Mouse (Mus musculus) midbrain, postnatal 0 days (tissue): ENCODE results near the gene Rln3. TPM values are rescaled to one million over a fixed set of nuclear protein-coding genes. Genes with fewer than 3 reads are reported as not detected.

Experiments used
- ATAC-seq: fragments of 200-750 bp; cut with Nextera tagmentation; 2 replicates; pipeline ENCODE4 v1.8.0; 2017; ENCODE audit warnings: moderate number of reproducible peaks, mild to moderate bottlenecking, moderate TSS enrichment, moderate library complexity; ENCODE audit not compliant: low FRiP score
- DNase-seq: peaks from one replicate; pipeline ENCODE4 v3.0.0-alpha.2; 2015; ENCODE audit warnings: low spot score
- H3K27ac ChIP-seq: fragments of 300-500 bp; sonication (generic); 2 replicates; pipeline ENCODE4 v1.5.1; 2014; ENCODE audit warnings: low read depth, mild to moderate bottlenecking, low read length, mixed read lengths
- H3K27me3 ChIP-seq: fragments of 300-500 bp; sonication (generic); 2 replicates; pipeline ENCODE4 v1.6.1; 2014; ENCODE audit warnings: low read length, control low read depth, mixed read lengths; ENCODE audit not compliant: insufficient read depth
- H3K36me3 ChIP-seq: fragments of 300-500 bp; sonication (generic); 2 replicates; pipeline ENCODE4 v1.6.1; 2014; ENCODE audit warnings: low read length, control low read depth, mixed read lengths; ENCODE audit not compliant: insufficient read depth
- H3K4me1 ChIP-seq: fragments of 300-500 bp; sonication (generic); 2 replicates; pipeline ENCODE4 v1.6.1; 2014; ENCODE audit warnings: mild to moderate bottlenecking, control low read depth, antibody characterized with exemption, low read length, mixed read lengths; ENCODE audit not compliant: insufficient read depth
- H3K4me2 ChIP-seq: fragments of 300-500 bp; sonication (generic); 2 replicates; pipeline ENCODE4 v1.6.1; 2014; ENCODE audit warnings: low read depth, mild to moderate bottlenecking, low read length, mixed read lengths; ENCODE audit not compliant: poor library complexity, severe bottlenecking
- H3K4me3 ChIP-seq: fragments of 300-500 bp; sonication (generic); 2 replicates; pipeline ENCODE4 v1.5.1; 2014; ENCODE audit warnings: low read depth, mild to moderate bottlenecking, low read length, moderate library complexity
- H3K9ac ChIP-seq: fragments of 300-500 bp; sonication (generic); replicated peaks from 2 replicates; pipeline ENCODE4 v1.6.1; 2014; ENCODE audit warnings: mild to moderate bottlenecking, low read length, moderate library complexity, mixed read lengths; ENCODE audit not compliant: poor library complexity, severe bottlenecking
- H3K9me3 ChIP-seq: fragments of 300-500 bp; sonication (generic); 2 replicates; pipeline ENCODE4 v1.6.1; 2016; ENCODE audit warnings: low read length, control low read depth
- CTCF ChIP-seq: IDR thresholded peaks from 2 replicates; pipeline ENCODE4 v1.5.1; 2016; ENCODE audit warnings: antibody characterized with exemption, mild to moderate bottlenecking
- WGBS: fragments of 180-500 bp; shearing (Covaris S2); extraction: QIAGEN DNeasy Blood & Tissue Kit; methylation state at CpG from one replicate; pipeline ENCODE4 v1.1.7; 2014; 5-methylcytosine and 5-hydroxymethylcytosine counted together
- polyA plus RNA-seq: library from polyadenylated mRNA; unstranded; fragments of >200 nt; fragmentation: Nextera tagmentation; extraction: Ambion mirVana; gene quantifications from 2 replicates; pipeline ENCODE4 v1.2.1, GENCODE M21; 2015
- total RNA-seq: library from RNA; depleted of rRNA; stranded (reverse); fragments of >200 nt; gene quantifications from 2 replicates; pipeline ENCODE4 v1.2.3, GENCODE M21; 2014

Rln3 gene
- total and polyA plus RNA-seq, 2 experiments from 2014 or later, result 1.3 to 2.7 TPM

- Histone ChIP-seq H3K27ac (no peak overlapping the region), H3K9me3 (no peaks in the 10 kb centered on the region), H3K9ac (no peak overlapping the region), H3K4me2 (no peak overlapping the region), H3K36me3 (peaks cover 83% of the 10 kb centered on the region), H3K4me3 (no peak overlapping the region), H3K4me1 (no peaks in the 10 kb centered on the region), H3K27me3 (no peaks in the 10 kb centered on the region)
- DNase-seq (peak; percentile 71), ATAC-seq (peak; percentile 52)
- peak; percentile 70 for TF ChIP-seq CTCF
- WGBS, result 20% methylated on average over 8 of the region's 8 CpGs
Observed at GRCm38 (mm10) chr8:84083829-84084241, 39.0 kb upstream of the Rln3 start.

- DNase-seq (no peak), ATAC-seq (no peak)
- 84% methylated on average over 5 of the region's 5 CpGs for WGBS
- H3K27ac ChIP-seq, result no peak overlapping the region
- H3K9ac ChIP-seq, result no peak overlapping the region
- no peak overlapping the region for H3K4me2 ChIP-seq
- no peak for TF ChIP-seq CTCF
- H3K27me3 ChIP-seq, result no peaks in the 10 kb centered on the region
- no peaks in the 10 kb centered on the region for H3K4me1 ChIP-seq
- peaks cover 70% of the 10 kb centered on the region for H3K36me3 ChIP-seq
- H3K4me3 ChIP-seq, result no peak overlapping the region
- H3K9me3 ChIP-seq, result no peaks in the 10 kb centered on the region
Observed at GRCm38 (mm10) chr8:84079206-84079605, 34.4 kb upstream of the Rln3 start.

GRCm38 (mm10) chr8:84076849-84077248, 32.0 kb upstream of the Rln3 start:
- Histone ChIP-seq H3K4me2 (no peak overlapping the region), H3K4me3 (no peak overlapping the region), H3K27me3 (no peaks in the 10 kb centered on the region), H3K27ac (no peak overlapping the region), H3K9me3 (no peaks in the 10 kb centered on the region), H3K9ac (no peak overlapping the region), H3K4me1 (peaks cover 8% of the 10 kb centered on the region; the same call in 1 of the 2 replicates), H3K36me3 (peaks cover 51% of the 10 kb centered on the region)
- 88% methylated on average over 3 of the region's 3 CpGs for WGBS
- TF ChIP-seq CTCF, result no peak
- ATAC-seq (no peak), DNase-seq (no peak)

- ATAC-seq (no peak), DNase-seq (no peak)
- Histone ChIP-seq H3K4me3 (no peak overlapping the region), H3K4me1 (peaks cover 8% of the 10 kb centered on the region; the same call in 1 of the 2 replicates), H3K27ac (no peak overlapping the region), H3K27me3 (no peaks in the 10 kb centered on the region), H3K36me3 (peaks cover 50% of the 10 kb centered on the region), H3K4me2 (no peak overlapping the region), H3K9me3 (no peaks in the 10 kb centered on the region), H3K9ac (no peak overlapping the region)
- TF ChIP-seq CTCF, result no peak
- 95% methylated on average over 1 of the region's 1 CpGs for WGBS
Observed at GRCm38 (mm10) chr8:84076412-84076811, 31.6 kb upstream of the Rln3 start.

- Histone ChIP-seq H3K4me3 (no peak overlapping the region), H3K27ac (peak overlapping the region; percentile 55; the same call in 1 of the 2 replicates), H3K27me3 (no peaks in the 10 kb centered on the region), H3K4me1 (peaks cover 8% of the 10 kb centered on the region; the same call in 1 of the 2 replicates), H3K9me3 (no peaks in the 10 kb centered on the region), H3K4me2 (peak overlapping the region; percentile 20; the same call in 1 of the 2 replicates), H3K36me3 (peaks cover 26% of the 10 kb centered on the region), H3K9ac (0 out of 2 replicates have a peak overlapping the region, but pooled peaks have one; percentile 8)
- ATAC-seq (no peak), DNase-seq (peak; percentile 32)
- TF ChIP-seq CTCF, result no peak
- 34% methylated on average over 9 of the region's 10 CpGs for WGBS
Observed at GRCm38 (mm10) chr8:84073230-84073976, 28.6 kb upstream of the Rln3 start.

GRCm38 (mm10) chr8:84072321-84072720, 27.5 kb upstream of the Rln3 start:
- Histone ChIP-seq H3K4me1 (peaks cover 16% of the 10 kb centered on the region), H3K27ac (0 out of 2 replicates have a peak overlapping the region, but pooled peaks have one; percentile 33), H3K9ac (no peak overlapping the region), H3K9me3 (no peaks in the 10 kb centered on the region), H3K4me2 (no peak overlapping the region), H3K36me3 (peaks cover 26% of the 10 kb centered on the region), H3K27me3 (no peaks in the 10 kb centered on the region), H3K4me3 (no peak overlapping the region)
- no peak for TF ChIP-seq CTCF
- 91% methylated on average over 10 of the region's 10 CpGs for WGBS
- ATAC-seq, result no peak
- DNase-seq, result no peak
